Mouse (Mus musculus): ENCODE data around the gene Adcyap1r1.

Gene Adcyap1r1

GRCm38 (mm10) chr6:55504797-55505488 lies 53.2 kb downstream of the Adcyap1r1 start:
- DNase-seq: no peak

- no peak for DNase-seq
These were observed 54.7 kb downstream of the Adcyap1r1 start for GRCm38 (mm10) chr6:55506519-55506918.

DNA sequence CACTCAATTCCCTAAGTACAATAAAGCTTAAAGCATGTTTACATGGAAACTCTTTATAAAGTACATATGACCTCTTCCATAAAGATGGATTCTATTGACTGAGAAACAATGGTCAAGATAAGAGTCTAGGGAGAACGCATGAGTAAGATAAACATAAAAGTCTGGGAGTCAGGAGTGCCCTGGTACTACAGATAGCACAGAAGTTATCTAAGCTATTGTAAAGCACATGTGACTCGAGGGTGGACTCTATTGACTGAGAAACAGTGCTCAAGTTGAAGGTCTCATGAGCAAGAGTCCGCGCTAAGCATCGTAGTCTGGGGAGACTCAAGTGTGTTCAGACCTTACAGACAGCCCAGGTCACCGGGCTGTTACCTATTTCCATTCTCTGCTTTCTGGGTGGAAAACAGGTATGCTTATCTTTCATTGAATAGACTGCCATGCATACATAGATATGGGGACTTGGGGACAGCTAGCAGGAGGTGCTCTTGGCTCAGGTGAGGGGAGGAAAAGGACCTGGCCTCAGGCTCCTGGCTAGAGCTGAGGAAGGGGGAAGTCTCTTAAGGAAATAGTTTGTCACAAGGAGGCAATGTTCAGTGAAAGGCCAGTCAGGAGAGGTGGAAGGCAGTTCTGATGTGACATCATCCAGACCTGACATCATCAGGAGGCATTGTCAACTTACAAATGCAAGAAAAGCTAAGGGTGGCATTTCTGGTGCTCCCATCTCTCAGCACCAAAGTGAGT lies 57.5 kb downstream of the Adcyap1r1 start:
- DNase-seq: no peak

DNA sequence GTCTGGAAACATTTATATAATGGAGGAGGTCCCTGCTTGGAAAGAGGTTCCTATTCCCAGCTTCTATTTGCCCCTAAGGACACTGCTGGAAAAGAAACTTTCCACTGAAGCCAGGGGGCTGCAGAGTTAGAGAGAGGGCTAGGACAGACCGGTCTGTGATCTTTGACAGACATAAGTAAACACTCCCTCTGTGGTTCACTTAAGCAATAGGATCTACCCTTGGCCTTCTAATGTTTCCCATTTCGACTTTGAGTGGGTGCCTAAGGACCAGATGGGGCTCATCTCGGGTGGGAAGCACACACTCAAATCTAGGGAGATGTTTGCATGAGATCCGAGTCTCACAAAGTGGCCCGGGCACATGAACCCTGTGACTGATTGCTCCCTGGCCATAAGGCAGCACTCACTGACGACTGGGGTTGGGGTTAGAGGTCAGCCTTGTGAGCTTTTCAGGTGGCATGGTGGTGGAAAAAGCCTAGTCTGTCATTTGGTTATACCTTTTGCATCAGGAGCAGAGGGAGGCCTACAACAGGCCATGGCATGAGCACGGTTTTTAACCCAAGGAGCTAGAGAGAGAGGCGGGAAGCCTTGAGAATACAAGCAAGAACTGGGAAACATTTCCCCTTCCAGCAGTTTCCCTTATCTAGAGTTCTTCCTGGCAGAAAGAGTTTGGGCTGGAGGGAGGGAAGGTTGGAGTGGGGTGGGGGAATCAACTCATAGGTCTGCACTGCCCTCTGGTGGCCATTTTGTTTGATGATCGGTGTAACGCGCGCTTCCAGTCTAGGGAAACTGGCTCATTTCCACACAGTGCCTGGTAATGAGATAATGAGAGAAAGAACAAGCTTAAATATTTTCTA lies 59.7 kb downstream of the Adcyap1r1 start:
- no peak for DNase-seq

GRCm38 (mm10) chr6:55512066-55512703 lies 60.4 kb downstream of the Adcyap1r1 start:
- no peak for DNase-seq

DNA sequence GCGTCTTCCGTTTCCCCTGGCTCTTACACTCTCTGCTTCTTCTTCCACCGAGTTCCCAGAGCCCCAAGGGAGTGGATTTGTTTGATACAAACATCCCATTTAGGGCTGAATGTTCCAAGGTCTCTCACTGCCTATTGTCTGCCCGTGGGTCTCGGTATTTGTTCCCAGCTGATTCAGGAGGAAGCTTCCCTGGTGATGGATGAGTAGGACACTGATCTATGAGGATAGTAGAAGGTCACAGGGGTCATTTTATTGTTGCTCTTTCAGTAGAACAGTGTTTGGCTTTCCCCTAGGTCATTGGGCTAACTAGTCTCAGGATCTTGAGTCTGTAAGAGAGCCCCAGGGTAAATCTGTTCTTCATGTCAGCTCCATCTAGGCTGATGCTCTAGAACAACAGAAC lies 61.7 kb downstream of the Adcyap1r1 start:
- DNase-seq: no peak

DNA sequence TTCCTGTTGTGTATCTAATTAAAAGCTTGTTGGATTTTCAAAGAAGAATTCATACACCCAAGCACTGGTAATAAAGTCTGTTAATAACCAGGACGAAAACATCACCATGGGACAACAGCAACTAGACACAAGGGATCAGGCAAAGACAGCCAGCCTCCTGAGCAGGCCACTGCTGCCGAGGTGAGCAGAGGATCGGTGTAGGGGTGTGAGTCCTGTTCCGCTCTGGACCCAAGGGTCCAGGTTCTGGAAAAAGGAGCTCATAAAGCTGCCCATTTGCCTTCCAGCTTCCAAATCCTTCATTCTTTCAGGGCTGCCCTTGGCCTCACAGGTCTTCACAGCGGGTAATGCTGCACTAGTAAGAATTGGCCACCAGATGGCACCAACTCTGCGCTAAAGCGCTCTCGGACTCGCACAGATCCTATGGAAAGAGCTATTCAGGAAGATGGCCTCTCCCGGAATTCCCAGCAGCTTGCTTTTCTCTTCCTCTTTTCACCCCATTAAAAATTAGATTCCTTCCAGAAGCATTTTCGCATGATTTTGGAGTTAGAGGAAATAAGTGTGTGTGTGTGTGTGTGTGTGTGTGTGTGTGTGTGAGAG lies 67.9 kb downstream of the Adcyap1r1 start:
- no peak for DNase-seq

- no peak for DNase-seq
These were observed 68.7 kb downstream of the Adcyap1r1 start for GRCm38 (mm10) chr6:55520237-55521095.

- no peak for DNase-seq
These were observed 84.7 kb downstream of the Adcyap1r1 start for GRCm38 (mm10) chr6:55536469-55536868.

GRCm38 (mm10) chr6:55539196-55539595 lies 87.4 kb downstream of the Adcyap1r1 start:
- DNase-seq: no peak

- no peak for DNase-seq
These were observed 90.6 kb downstream of the Adcyap1r1 start for GRCm38 (mm10) chr6:55542359-55542758.

DNA sequence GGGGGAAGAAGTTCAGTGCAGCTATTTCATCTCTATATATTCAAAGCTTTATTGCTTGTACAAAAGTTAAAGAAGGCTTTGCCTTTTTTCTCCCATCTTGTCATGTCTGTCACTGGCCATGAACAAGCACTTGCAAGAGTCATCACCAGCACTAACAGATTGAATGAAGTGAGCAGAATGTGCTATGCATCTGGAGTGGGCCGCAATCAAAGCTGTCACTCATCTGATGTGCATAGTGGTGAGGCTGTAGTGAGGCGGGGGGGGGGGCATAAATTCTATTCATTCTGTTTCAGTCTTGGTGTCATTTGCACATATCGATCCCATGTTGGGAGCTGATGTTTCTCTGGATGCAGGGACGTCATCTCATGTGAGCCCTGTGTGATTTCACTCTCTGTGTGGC lies 91.6 kb downstream of the Adcyap1r1 start:
- no peak for DNase-seq

GRCm38 (mm10) chr6:55549211-55549610 lies 97.4 kb downstream of the Adcyap1r1 start:
- no peak for DNase-seq

DNA sequence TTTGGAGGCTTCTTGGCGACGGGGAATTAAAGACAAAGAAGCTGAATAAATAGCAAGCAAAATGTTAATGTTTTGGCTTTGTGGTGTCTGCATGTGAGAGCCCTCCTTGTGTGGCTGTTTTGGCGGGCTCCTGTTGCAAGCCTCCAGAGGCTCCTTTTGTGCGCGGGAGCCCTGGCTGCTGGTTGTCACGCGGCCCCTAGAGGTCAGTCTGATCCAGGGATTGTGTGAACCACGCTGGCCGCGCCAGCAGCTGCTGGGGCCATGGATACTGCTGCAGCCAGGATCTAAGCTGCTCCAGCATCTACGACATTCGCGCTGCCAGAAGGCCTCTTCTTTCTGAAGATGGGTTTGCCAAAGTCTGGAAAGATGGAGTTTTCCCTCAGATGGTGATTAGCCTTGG lies 99.1 kb downstream of the Adcyap1r1 start:
- DNase-seq: no peak
